Mouse (Mus musculus) left cerebral cortex, postnatal 25 days (tissue): ENCODE results near the gene Tspan18. TPM values are rescaled to one million over a fixed set of nuclear protein-coding genes. Genes with fewer than 3 reads are reported as not detected.

Experiments
- total RNA-seq, 2 experiments: library from RNA; stranded (reverse); gene quantifications; 2 replicates each; pipeline ENCODE4 v1.2.3; 2021

The Tspan18 gene
- total RNA-seq, 2 experiments from 2014 or later, result 1.9 to 2.2 TPM

Other genes with a start within 250 kb of the Tspan18 start
- 10 to 100 TPM; 83.8 to 96.3 TPM for gene Trp53i11, start 147.0 kb downstream of the Tspan18 start, total RNA-seq
- 10 to 100 TPM; 15.7 to 16.3 TPM for gene Cd82, start 128.6 kb upstream of the Tspan18 start, total RNA-seq
- gene Gm10803, start 226.1 kb upstream of the Tspan18 start, total RNA-seq, result not detected